Comparison of ENCODE assay signal across 14 mouse cellular contexts in genomic region chr9:21944267-21944666, GRCm38 (mm10). TPM values are rescaled to one million over a fixed set of nuclear protein-coding genes. Genes with fewer than 3 reads are reported as not detected.
A peak's percentile ranks its signal among the peaks of the same experiment; 100 is the strongest.
DNase-seq lines count a peak whose midpoint lies in the region; ATAC-seq and TF ChIP-seq lines count a peak whose summit lies in the region.
"Had no signal": no experiment of that assay in that cellular context is flagged by ENCODE, and none has a peak within 500 bp of the region (broad histone marks: within the 10 kb centered on the region; RNA-seq: fewer than 3 reads in every experiment).

No protein-coding gene starts in this region.

- DNase-seq in heart, postnatal 25 days (ENCODE audit: low spot score): no peak
- peak; percentile 85 for DNase-seq in midbrain, embryonic 11.5 days (ENCODE audit: low spot score, missing footprints)
- DNase-seq in midbrain, postnatal 0 days (ENCODE audit: low spot score): no peak
- peak; percentile 61 for DNase-seq in limb, embryonic 10.5 days (ENCODE audit: low spot score)
- DNase-seq in gastrocnemius, adult 2 months: no peak
- DNase-seq: adrenal gland, adult 8-10 months; cerebellum, adult 18-20 months; kidney, adult 9 months had no signal

- H3K27me3 ChIP-seq in heart, embryonic 16.5 days (ENCODE audit: control insufficient read depth, insufficient read depth, low read length): peaks cover 15% of the 10 kb centered on the region
- no peaks in the 10 kb centered on the region for H3K27me3 ChIP-seq in midbrain, embryonic 11.5 days (ENCODE audit: control insufficient read depth, insufficient read depth, low read length)
- no peaks in the 10 kb centered on the region for H3K27me3 ChIP-seq in midbrain, postnatal 0 days (ENCODE audit: insufficient read depth, low read length)
- H3K27me3 ChIP-seq in limb, embryonic 10.5 days (ENCODE audit: low read depth, poor library complexity, severe bottlenecking): peaks cover 61% of the 10 kb centered on the region
- H3K27me3 ChIP-seq in myocyte (ENCODE audit: control insufficient read depth, insufficient read depth, insufficient read length): no peaks in the 10 kb centered on the region

- no peak overlapping the region for H3K27ac ChIP-seq in heart, embryonic 16.5 days (ENCODE audit: low read length)
- no peak overlapping the region for H3K27ac ChIP-seq in midbrain, embryonic 11.5 days (ENCODE audit: low read depth, low read length)
- H3K27ac ChIP-seq in midbrain, postnatal 0 days (ENCODE audit: low read depth, low read length): no peak overlapping the region
- H3K27ac ChIP-seq in limb, embryonic 10.5 days: no peak overlapping the region
- no peak overlapping the region for H3K27ac ChIP-seq in gastrocnemius, adult 2 months
- H3K27ac ChIP-seq: embryonic facial prominence, embryonic 15.5 days; left cerebral cortex, adult 2 months had no signal

- no peaks in the 10 kb centered on the region for H3K36me3 ChIP-seq in heart, embryonic 16.5 days (ENCODE audit: control insufficient read depth, insufficient read depth)
- H3K36me3 ChIP-seq in midbrain, embryonic 11.5 days (ENCODE audit: control insufficient read depth, insufficient read depth, low read length): no peaks in the 10 kb centered on the region; the same call in 1 of the 2 replicates
- H3K36me3 ChIP-seq in midbrain, postnatal 0 days (ENCODE audit: insufficient read depth, low read length): peaks cover 34% of the 10 kb centered on the region
- no peaks in the 10 kb centered on the region for H3K36me3 ChIP-seq in limb, embryonic 10.5 days
- no peaks in the 10 kb centered on the region for H3K36me3 ChIP-seq in myocyte (ENCODE audit: control insufficient read depth, insufficient read depth)

- H3ac ChIP-seq in myocyte (ENCODE audit: control insufficient read depth, insufficient read length): no peak overlapping the region

- no peak for TF ChIP-seq CTCF in midbrain, postnatal 0 days (IDR thresholded peaks at IDR 0.05)
- no peak for TF ChIP-seq CTCF in gastrocnemius, adult 2 months (IDR thresholded peaks at IDR 0.05)

- peak overlapping the region; percentile 13; the same call in 1 of the 2 replicates for H3K4me2 ChIP-seq in heart, embryonic 16.5 days (ENCODE audit: low read depth, low read length)
- no peak overlapping the region for H3K4me2 ChIP-seq in midbrain, embryonic 11.5 days
- no peak overlapping the region for H3K4me2 ChIP-seq in midbrain, postnatal 0 days (ENCODE audit: low read depth, low read length, poor library complexity, severe bottlenecking)
- no peak overlapping the region for H3K4me2 ChIP-seq in myocyte (ENCODE audit: low read depth)
- H3K4me2 ChIP-seq: embryonic facial prominence, embryonic 15.5 days had no signal

- no peaks in the 10 kb centered on the region for H3K4me1 ChIP-seq in heart, embryonic 16.5 days (ENCODE audit: control insufficient read depth, insufficient read depth, low read length)
- H3K4me1 ChIP-seq in midbrain, embryonic 11.5 days (ENCODE audit: control insufficient read depth, insufficient read depth, low read length): peaks cover 8% of the 10 kb centered on the region; the same call in 1 of the 2 replicates
- H3K4me1 ChIP-seq in midbrain, postnatal 0 days (ENCODE audit: insufficient read depth, low read length): no peaks in the 10 kb centered on the region
- H3K4me1 ChIP-seq in limb, embryonic 10.5 days: peaks cover 15% of the 10 kb centered on the region

- H3K9ac ChIP-seq in heart, embryonic 16.5 days (ENCODE audit: low read length): no peak overlapping the region
- no peak overlapping the region for H3K9ac ChIP-seq in midbrain, embryonic 11.5 days (ENCODE audit: low read length)
- no peak overlapping the region for H3K9ac ChIP-seq in midbrain, postnatal 0 days (replicated peaks; ENCODE audit: low read length, poor library complexity, severe bottlenecking)
- H3K9ac ChIP-seq: embryonic facial prominence, embryonic 15.5 days had no signal

- TF ChIP-seq POLR2A in myocyte (IDR thresholded peaks at IDR 0.05; ENCODE audit: insufficient read length, low read depth): no peak

- H3K9me3 ChIP-seq in heart, embryonic 16.5 days (replicated peaks; ENCODE audit: control insufficient read depth, low read length): no peaks in the 10 kb centered on the region
- no peaks in the 10 kb centered on the region for H3K9me3 ChIP-seq in midbrain, embryonic 11.5 days (ENCODE audit: control insufficient read depth, low read length)
- H3K9me3 ChIP-seq in midbrain, postnatal 0 days (ENCODE audit: low read length): no peaks in the 10 kb centered on the region
- H3K9me3 ChIP-seq in limb, embryonic 10.5 days (replicated peaks): no peaks in the 10 kb centered on the region
- H3K9me3 ChIP-seq: embryonic facial prominence, embryonic 15.5 days had no signal

- 15% methylated on average over 23 of the region's 23 CpGs for WGBS in heart, embryonic 16.5 days
- WGBS in midbrain, embryonic 11.5 days: 23% methylated on average over 23 of the region's 23 CpGs
- WGBS in midbrain, postnatal 0 days: 29% methylated on average over 23 of the region's 23 CpGs
- WGBS in limb, embryonic 10.5 days: 18% methylated on average over 23 of the region's 23 CpGs

- no peak overlapping the region; the same call in 1 of the 2 replicates for H3K4me3 ChIP-seq in heart, embryonic 16.5 days (ENCODE audit: low read length)
- H3K4me3 ChIP-seq in midbrain, embryonic 11.5 days (ENCODE audit: low read depth, low read length): no peak overlapping the region
- no peak overlapping the region for H3K4me3 ChIP-seq in midbrain, postnatal 0 days (ENCODE audit: low read depth, low read length)
- H3K4me3 ChIP-seq in limb, embryonic 10.5 days: no peak overlapping the region
- H3K4me3 ChIP-seq in myocyte: no peak overlapping the region
- H3K4me3 ChIP-seq in gastrocnemius, adult 2 months: no peak overlapping the region
- H3K4me3 ChIP-seq: embryonic facial prominence, embryonic 15.5 days; left cerebral cortex, adult 2 months had no signal

- ATAC-seq in heart, embryonic 16.5 days (replicated peaks; ENCODE audit: extremely low read depth, insufficient read depth, low FRiP score): no peak; the same call in 1 of the 2 replicates
- ATAC-seq in midbrain, embryonic 11.5 days (ENCODE audit: low FRiP score): no peak
- no peak for ATAC-seq in midbrain, postnatal 0 days (ENCODE audit: low FRiP score)

- intact Hi-C loops in heart, postnatal 25 days (cut with DNase I): no loop called here
- intact Hi-C loops in gastrocnemius, adult 2 months (cut with DNase I): no loop called here

- H3K79me2 ChIP-seq in myocyte (ENCODE audit: control insufficient read depth, insufficient read depth): no peaks in the 10 kb centered on the region

TF ChIP-seq in myocyte, 11 proteins besides CTCF, POLR2A, EP300 and RAD21 (continues in another document):
- TF ChIP-seq USF1 (IDR thresholded peaks at IDR 0.05; ENCODE audit: low read depth): no peak

RNA-seq across cellular contexts. Expression of gene Plppr2, which starts 7.4 kb away (rescaled TPM):
- 3.2 and 4.3 TPM in 2 replicates for polyA plus RNA-seq in heart, embryonic 16.5 days (2015; fragmentation: Nextera tagmentation; extraction: Ambion mirVana)
- 1 to 10 TPM; 1.5 to 2.0 TPM for total RNA-seq in heart, postnatal 25 days (2021)
- 19.1 and 22.2 TPM in 2 replicates for polyA plus RNA-seq in midbrain, embryonic 11.5 days (2014; fragmentation: Nextera tagmentation; extraction: Ambion mirVana)
- total RNA-seq in midbrain, postnatal 0 days (2014; rRNA removed): 129 and 165 TPM in 2 replicates
- 129 and 136 TPM in 2 replicates for polyA plus RNA-seq in midbrain, postnatal 0 days (2015; fragmentation: Nextera tagmentation; extraction: Ambion mirVana)
- 6.4 and 7.8 TPM in 2 replicates for polyA plus RNA-seq in limb, embryonic 10.5 days (2016; fragmentation: Nextera tagmentation; extraction: Ambion mirVana)
- polyA plus RNA-seq in myocyte (2012; fragmentation: generic; extraction: Trizol): 21.5 TPM
- under 1 TPM; 0.36 to 0.98 TPM for total RNA-seq in gastrocnemius, adult 2 months (2021)
- total RNA-seq: megakaryocyte-erythroid progenitor cell, adult 5-6 weeks; neutrophil, adult 5-6 weeks had no signal

RNA-seq across cellular contexts. Expression of gene Swsap1, which starts 11.3 kb away (rescaled TPM):
- 4.4 and 4.9 TPM in 2 replicates for polyA plus RNA-seq in heart, embryonic 16.5 days (2015; fragmentation: Nextera tagmentation; extraction: Ambion mirVana)
- total RNA-seq in heart, postnatal 25 days (2021): 1 to 10 TPM; 5.8 to 7.4 TPM
- 20.3 and 22.3 TPM in 2 replicates for polyA plus RNA-seq in midbrain, embryonic 11.5 days (2014; fragmentation: Nextera tagmentation; extraction: Ambion mirVana)
- 33.7 and 38.6 TPM in 2 replicates for total RNA-seq in midbrain, postnatal 0 days (2014; rRNA removed)
- 7.1 and 8.0 TPM in 2 replicates for polyA plus RNA-seq in midbrain, postnatal 0 days (2015; fragmentation: Nextera tagmentation; extraction: Ambion mirVana)
- polyA plus RNA-seq in limb, embryonic 10.5 days (2016; fragmentation: Nextera tagmentation; extraction: Ambion mirVana): 7.3 and 8.2 TPM in 2 replicates
- 8.9 TPM for polyA plus RNA-seq in myocyte (2012; fragmentation: generic; extraction: Trizol)
- total RNA-seq in gastrocnemius, adult 2 months (2021): 1 to 10 TPM; 1.7 to 3.1 TPM

RNA-seq across cellular contexts. Expression of gene Tmem205, which starts 16.9 kb away (rescaled TPM):
- polyA plus RNA-seq in heart, embryonic 16.5 days (2015; fragmentation: Nextera tagmentation; extraction: Ambion mirVana): 39.1 and 45.3 TPM in 2 replicates
- 10 to 100 TPM; 39.4 to 46.2 TPM for total RNA-seq in heart, postnatal 25 days (2021)
- polyA plus RNA-seq in midbrain, embryonic 11.5 days (2014; fragmentation: Nextera tagmentation; extraction: Ambion mirVana): 30.6 and 35.7 TPM in 2 replicates
- total RNA-seq in midbrain, postnatal 0 days (2014; rRNA removed): 32.1 and 50.9 TPM in 2 replicates
- polyA plus RNA-seq in midbrain, postnatal 0 days (2015; fragmentation: Nextera tagmentation; extraction: Ambion mirVana): 44.2 and 50.1 TPM in 2 replicates
- polyA plus RNA-seq in limb, embryonic 10.5 days (2016; fragmentation: Nextera tagmentation; extraction: Ambion mirVana): 31.1 and 33.5 TPM in 2 replicates
- polyA plus RNA-seq in myocyte (2012; fragmentation: generic; extraction: Trizol): 55.1 TPM
- 10 to 100 TPM; 11.6 to 11.8 TPM for total RNA-seq in gastrocnemius, adult 2 months (2021)

RNA-seq across cellular contexts. Expression of gene Ccdc159, which starts 17.0 kb away (rescaled TPM):
- polyA plus RNA-seq in heart, embryonic 16.5 days (2015; fragmentation: Nextera tagmentation; extraction: Ambion mirVana): 2.3 and 2.7 TPM in 2 replicates
- total RNA-seq in heart, postnatal 25 days (2021): 1 to 10 TPM; 1.8 to 2.8 TPM
- 2.4 and 3.4 TPM in 2 replicates for polyA plus RNA-seq in midbrain, embryonic 11.5 days (2014; fragmentation: Nextera tagmentation; extraction: Ambion mirVana)
- 6.6 and 12.2 TPM in 2 replicates for total RNA-seq in midbrain, postnatal 0 days (2014; rRNA removed)
- polyA plus RNA-seq in midbrain, postnatal 0 days (2015; fragmentation: Nextera tagmentation; extraction: Ambion mirVana): 4.7 and 5.2 TPM in 2 replicates
- polyA plus RNA-seq in limb, embryonic 10.5 days (2016; fragmentation: Nextera tagmentation; extraction: Ambion mirVana): 3.0 and 3.9 TPM in 2 replicates
- 2.5 TPM for polyA plus RNA-seq in myocyte (2012; fragmentation: generic; extraction: Trizol)
- 1 to 10 TPM in 1 of 2 experiments, under 1 TPM in 1; 0.66 to 1.1 TPM for total RNA-seq in gastrocnemius, adult 2 months (2021)
- total RNA-seq: megakaryocyte-erythroid progenitor cell, adult 5-6 weeks; neutrophil, adult 5-6 weeks had no signal

RNA-seq across cellular contexts. Expression of gene Epor, which starts 19.0 kb away (rescaled TPM):
- polyA plus RNA-seq in heart, embryonic 16.5 days (2015; fragmentation: Nextera tagmentation; extraction: Ambion mirVana): 3.6 TPM in 2 replicates
- 1 to 10 TPM in 1 of 2 experiments, under 1 TPM in 1; 0.83 to 1.6 TPM for total RNA-seq in heart, postnatal 25 days (2021)
- 3.4 and 5.2 TPM in 2 replicates for polyA plus RNA-seq in midbrain, embryonic 11.5 days (2014; fragmentation: Nextera tagmentation; extraction: Ambion mirVana)
- 2.7 TPM in 1 of 2 replicates, not detected in the other for total RNA-seq in midbrain, postnatal 0 days (2014; rRNA removed)
- 1.7 and 1.9 TPM in 2 replicates for polyA plus RNA-seq in midbrain, postnatal 0 days (2015; fragmentation: Nextera tagmentation; extraction: Ambion mirVana)
- 7.6 and 8.2 TPM in 2 replicates for polyA plus RNA-seq in limb, embryonic 10.5 days (2016; fragmentation: Nextera tagmentation; extraction: Ambion mirVana)
- 3.2 TPM for polyA plus RNA-seq in myocyte (2012; fragmentation: generic; extraction: Trizol)
- total RNA-seq in gastrocnemius, adult 2 months (2021): under 1 TPM; 0.23 to 0.25 TPM
- total RNA-seq: neutrophil, adult 5-6 weeks had no signal

Comparison
In these comparisons a context has a peak if more than half of its experiments do, and no peak if none do; other contexts are left out.
1. DNase-seq: peak in midbrain, embryonic 11.5 days (single experiment) and limb, embryonic 10.5 days (single experiment); none in heart, postnatal 25 days (single experiment), midbrain, postnatal 0 days (single experiment) and gastrocnemius, adult 2 months (single experiment).